Mouse (Mus musculus) bone marrow macrophage, adult 2 months (primary cell): ENCODE data around the gene Mxra7. TPM values are rescaled to one million over a fixed set of nuclear protein-coding genes. Genes with fewer than 3 reads are reported as not detected.
"Not testable (repeated sequence)": the region's sequence is repeated elsewhere in the genome, so short reads cannot be mapped to it uniquely, and the experiment has no call there.

Experiments used
- H3K27ac ChIP-seq: 2 replicates; pipeline ENCODE4 v1.5.1; 2012; ENCODE audit warnings: low read depth, low read length; ENCODE audit not compliant: insufficient read depth
- H3K4me1 ChIP-seq: 2 replicates; pipeline ENCODE4 v1.6.1; 2012; ENCODE audit warnings: low read length; ENCODE audit not compliant: control insufficient read depth, insufficient read depth
- H3K4me3 ChIP-seq: 2 replicates; pipeline ENCODE4 v1.5.1; 2012; ENCODE audit warnings: mild to moderate bottlenecking, low read length, moderate library complexity; ENCODE audit not compliant: insufficient read depth
- CTCF ChIP-seq: IDR thresholded peaks from 2 replicates; pipeline ENCODE4 v1.5.1; 2012; ENCODE audit warnings: low read depth, mild to moderate bottlenecking, low read length, moderate library complexity
- POLR2A ChIP-seq: IDR thresholded peaks from 2 replicates; pipeline ENCODE4 v1.6.1; 2012; ENCODE audit warnings: mild to moderate bottlenecking, low read depth, low read length, borderline replicate concordance
- polyA plus RNA-seq: library from polyadenylated mRNA; stranded (reverse); fragments of >200 nt; gene quantifications from 2 replicates; pipeline ENCODE4 v1.2.4, GENCODE M21; 2012; ENCODE audit not compliant: missing spikeins, insufficient read depth, insufficient read length

Gene Mxra7
- polyA plus RNA-seq, 1 experiment, result 0.72 TPM

DNA sequence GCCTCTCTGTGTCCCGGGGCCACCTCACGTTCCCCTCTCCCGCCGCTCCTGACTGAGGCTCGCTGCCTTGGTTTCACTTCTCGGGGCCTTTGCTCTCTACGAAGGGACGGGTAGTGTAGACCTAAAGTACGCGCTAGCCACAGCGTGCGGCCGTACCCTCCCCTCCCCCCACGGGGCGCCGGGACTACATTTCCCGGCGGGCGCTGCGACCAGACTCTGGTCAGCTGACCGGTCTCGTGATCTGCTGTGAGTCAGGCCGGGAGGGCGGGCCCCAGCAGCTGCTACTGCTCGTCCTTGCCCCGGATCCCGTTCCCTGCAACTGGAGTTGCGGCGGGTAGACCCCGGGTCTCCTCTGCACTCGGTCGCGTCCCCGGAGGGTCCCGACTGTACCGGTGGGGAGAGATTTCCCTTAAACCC lies 25.7 kb upstream of the Mxra7 start:
- Histone ChIP-seq H3K4me1 (peaks cover 12% of the 10 kb centered on the region), H3K27ac (peak overlapping the region; percentile 97), H3K4me3 (peak overlapping the region; percentile 92)
- TF ChIP-seq CTCF, result no peak
- peak; percentile 47; the same call in 1 of the 2 replicates for TF ChIP-seq POLR2A

DNA sequence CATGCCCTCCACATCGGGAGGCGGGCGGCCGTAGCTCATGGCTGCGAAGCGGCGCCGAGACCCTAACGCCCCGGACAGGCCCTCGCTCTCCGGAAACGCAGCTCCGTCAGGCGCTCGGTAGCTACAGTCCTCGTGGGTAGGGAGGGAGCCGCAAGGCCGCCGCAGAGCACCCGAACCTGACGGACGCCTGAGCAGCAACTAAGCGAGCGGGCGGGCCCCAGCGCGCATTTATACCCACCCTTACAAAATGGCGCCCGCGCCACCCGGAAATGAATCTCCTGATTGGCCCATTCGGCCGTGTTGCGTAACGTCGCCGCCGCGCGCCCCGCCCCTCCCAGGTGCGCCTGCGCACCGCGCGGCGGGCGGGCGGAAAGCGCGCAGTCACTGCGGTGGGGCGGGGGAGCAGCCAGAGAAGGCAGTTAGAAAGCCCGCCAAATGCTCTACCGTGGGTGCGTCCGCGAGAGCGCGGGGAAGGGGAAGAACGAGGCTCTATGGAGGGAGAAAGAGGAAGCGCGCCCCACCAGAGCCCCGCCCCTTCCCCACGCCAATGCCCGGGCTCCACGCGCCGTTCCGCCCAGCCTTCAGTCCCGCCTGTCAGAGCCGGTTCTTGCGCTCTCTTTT lies 25.2 kb upstream of the Mxra7 start, which contains the start of gene Srsf2:
Srsf2 (minus strand) TSS at position 204 of the 621 bp plus-strand sequence.
- peaks cover 12% of the 10 kb centered on the region for H3K4me1 ChIP-seq
- no peak for TF ChIP-seq CTCF
- peak; percentile 96 for TF ChIP-seq POLR2A
- H3K4me3 ChIP-seq, result peak within 1 kb of the TSS; percentile 97
- H3K27ac ChIP-seq, result peak within 1 kb of the TSS; percentile 97

DNA sequence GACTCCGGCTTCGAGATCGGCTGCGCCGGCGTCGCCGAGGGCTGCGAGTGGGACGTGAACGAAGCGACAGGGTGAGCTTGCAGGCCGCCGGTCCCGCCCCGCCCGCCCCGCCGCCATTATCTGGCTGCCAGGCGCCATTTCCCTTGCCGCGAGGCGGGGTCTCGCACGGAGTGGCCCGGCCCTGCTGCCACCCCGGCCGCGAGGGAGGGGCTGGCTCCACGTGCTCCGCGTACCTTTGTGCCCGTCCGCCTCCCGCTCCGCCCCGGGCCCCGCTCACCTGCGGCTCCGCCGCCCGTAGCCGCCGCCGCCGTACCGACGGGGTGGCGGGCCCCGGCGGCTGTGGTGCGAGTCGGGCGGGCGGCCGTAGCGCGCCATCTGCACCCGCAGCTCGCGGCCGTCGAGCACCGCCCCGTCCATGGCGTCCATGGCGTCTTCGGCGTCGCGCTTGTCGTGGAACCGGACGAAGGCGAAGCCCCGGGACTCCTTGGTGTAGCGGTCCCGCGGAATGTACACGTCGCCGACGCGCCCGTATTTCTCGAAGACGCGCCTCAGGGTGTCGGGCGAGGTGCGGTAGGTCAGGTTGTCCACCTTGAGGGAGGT lies 24.5 kb upstream of the Mxra7 start, which contains the start of gene Mfsd11:
Mfsd11 (plus strand) TSS at position 150 of the 600 bp plus-strand sequence.
- TF ChIP-seq CTCF, result no peak
- no peak for TF ChIP-seq POLR2A
- H3K4me3 ChIP-seq, result peak within 1 kb of the TSS; percentile 97
- peak within 1 kb of the TSS; percentile 97 for H3K27ac ChIP-seq
- H3K4me1 ChIP-seq, result peaks cover 10% of the 10 kb centered on the region

DNA sequence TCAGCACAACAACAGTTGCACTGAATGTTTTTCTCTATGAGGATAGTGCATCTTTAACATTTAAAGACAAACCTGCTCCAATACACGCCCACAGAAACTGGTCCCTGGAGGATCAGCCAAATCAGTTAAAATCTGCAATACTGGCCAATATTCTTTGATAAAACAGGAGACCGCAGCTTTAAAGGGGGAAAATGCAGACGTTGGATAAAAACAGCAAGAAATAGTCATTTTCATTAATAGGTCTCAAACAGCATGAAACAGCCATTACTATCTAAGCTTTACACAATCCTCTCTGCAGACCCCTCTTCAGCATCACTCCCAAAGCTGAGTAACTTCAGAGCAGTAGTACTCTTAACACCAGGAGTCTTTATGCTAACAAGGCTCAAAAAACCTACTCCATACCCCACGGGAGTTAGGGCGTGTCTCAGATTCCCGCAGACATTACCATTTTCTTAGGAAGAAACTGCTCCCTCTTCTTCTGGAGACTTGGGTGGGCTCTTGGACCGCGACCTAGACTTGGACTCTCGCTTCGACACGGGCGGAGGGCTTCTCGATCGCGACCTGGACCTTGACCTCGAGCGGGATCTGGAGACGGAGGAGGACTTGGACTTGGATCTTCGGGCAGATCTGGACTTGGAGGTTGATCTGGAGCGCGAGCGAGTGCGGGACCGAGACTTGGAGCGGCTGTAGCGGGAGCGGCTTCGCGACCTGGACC lies 23.9 kb upstream of the Mxra7 start:
- Histone ChIP-seq H3K4me3 (peak overlapping the region; percentile 97), H3K27ac (peak overlapping the region; percentile 95), H3K4me1 (peaks cover 6% of the 10 kb centered on the region)
- no peak for TF ChIP-seq POLR2A
- no peak for TF ChIP-seq CTCF

DNA sequence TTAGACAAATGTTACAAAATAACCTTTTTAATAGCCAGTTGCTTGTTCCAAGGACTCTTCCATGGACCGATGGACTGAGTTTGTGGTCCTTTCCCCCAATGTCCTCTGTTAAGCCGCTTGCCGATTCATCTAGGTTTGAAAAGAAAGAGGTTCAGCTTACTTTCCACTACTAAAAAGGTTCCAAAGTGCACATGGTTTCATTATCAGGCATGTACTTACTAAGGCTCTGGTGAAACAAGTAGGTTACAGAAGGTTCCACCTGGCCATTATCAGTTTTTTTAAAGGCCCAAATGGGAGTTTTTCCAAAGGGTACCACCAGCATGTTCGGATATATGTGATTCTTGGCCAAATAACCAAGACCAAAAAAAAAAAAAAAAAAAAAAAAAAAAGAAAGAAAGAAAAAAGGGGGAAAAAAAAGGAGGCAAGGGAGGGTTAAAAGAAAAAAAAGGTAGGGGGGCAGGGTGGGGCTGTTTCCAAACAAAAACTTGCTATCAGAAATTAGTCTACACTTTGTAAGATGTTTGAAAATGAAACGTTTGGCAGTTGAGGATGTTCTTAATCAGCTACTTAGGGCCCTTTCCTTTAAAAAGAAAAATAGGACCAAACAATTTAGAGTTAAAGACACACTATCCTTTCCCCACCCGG lies 23.1 kb upstream of the Mxra7 start:
- peak overlapping the region; percentile 95 for H3K27ac ChIP-seq
- peak overlapping the region; percentile 97 for H3K4me3 ChIP-seq
- TF ChIP-seq POLR2A (no peak), CTCF (no peak)
- peaks cover 8% of the 10 kb centered on the region for H3K4me1 ChIP-seq

DNA sequence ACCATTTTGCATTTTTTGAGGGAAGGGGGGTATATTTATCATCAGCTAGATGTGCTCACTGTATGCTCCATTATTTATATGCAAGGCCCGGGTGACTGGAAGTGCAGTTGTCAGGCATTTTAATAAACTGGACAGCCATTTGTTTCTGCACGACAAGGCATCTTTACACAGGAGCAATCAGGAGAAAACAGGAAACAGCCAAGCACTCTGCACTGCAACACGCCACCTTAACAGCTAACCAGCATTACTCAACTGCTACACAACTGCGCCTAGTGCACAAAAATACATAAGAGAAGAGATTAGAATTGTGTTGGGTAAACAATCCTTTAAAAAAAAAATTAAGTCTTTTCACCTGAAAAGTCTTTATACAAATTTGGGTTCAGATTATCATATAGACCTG lies 22.2 kb upstream of the Mxra7 start:
- Histone ChIP-seq H3K27ac (peak overlapping the region; percentile 33), H3K4me3 (peak overlapping the region; percentile 60)

DNA sequence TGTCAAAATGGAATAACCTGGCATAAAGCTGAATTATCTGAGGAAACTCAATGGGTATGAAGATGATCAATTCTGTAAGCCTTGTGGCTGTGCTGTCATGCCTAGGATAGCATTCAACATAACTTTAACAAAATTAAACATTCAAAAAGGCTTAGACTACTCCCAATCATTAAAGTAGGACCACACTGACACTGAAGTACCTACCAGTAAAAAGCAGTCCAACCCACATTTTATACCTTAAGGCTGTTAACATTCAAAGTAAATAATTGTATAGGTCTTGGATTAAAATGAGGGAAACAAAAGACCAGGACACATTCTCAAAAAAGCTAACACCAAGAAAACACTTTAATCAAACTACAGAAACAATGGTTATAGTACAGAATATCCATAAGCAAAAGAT lies 21.7 kb upstream of the Mxra7 start:
- TF ChIP-seq POLR2A (no peak), CTCF (no peak)
- Histone ChIP-seq H3K4me1 (peaks cover 10% of the 10 kb centered on the region; the same call in 1 of the 2 replicates), H3K27ac (no peak overlapping the region), H3K4me3 (no peak overlapping the region)

More for the DNA sequence above, 22.2 kb upstream of the Mxra7 start:
- H3K4me1 ChIP-seq, result peaks cover 10% of the 10 kb centered on the region; the same call in 1 of the 2 replicates
- TF ChIP-seq CTCF (no peak), POLR2A (no peak)

DNA sequence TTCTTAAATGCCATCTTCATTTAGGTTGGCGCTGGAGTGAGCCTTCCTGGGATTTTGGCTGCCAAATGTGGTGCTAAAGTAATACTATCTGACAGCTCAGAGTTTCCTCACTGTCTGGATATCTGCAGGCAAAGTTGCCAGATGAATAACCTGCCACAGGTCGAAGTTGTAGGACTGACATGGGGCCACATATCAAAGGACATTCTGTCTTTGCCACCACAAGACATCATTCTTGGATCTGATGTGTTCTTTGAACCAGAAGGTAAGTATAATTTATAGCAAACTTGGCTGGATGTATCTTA lies 21.0 kb upstream of the Mxra7 start:
- not testable (repeated sequence) for H3K4me3 ChIP-seq, H3K4me1 ChIP-seq, H3K27ac ChIP-seq

DNA sequence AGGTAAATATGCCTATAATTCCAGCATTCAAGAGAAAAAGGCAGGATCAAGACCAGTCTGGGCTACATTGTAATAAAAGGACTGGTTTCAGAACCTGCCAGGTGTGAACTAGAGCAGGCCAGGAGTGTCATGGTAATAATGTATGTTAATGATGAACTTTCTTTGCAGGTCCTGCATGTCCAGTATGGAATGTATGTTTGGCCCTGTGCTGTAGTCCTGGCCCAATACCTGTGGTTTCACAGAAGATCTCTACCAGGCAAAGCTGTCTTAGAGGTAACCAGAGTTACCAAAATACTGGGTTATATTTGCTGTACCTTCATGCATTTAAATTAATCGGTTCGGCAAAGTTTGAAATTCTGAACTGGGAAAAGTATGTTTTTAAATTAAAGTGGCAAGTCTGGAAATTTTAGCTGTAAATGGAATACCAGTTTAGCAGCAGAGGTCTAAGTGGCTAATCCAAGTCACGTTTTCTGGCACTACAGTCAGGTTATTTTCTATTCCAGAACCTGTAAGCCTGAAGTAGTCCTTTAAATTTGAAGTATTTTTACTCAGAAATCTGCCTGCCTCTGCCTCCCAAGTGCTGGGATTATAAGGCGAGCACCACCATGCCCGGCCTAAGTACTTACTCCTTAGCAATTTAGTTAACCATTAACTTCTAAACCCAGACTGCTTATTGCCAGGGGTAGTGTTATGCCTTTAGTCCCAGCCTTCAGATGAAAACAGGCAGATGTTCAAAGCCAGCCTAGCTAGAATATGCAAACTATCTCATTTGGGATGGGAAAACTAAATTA lies 20.4 kb upstream of the Mxra7 start:
- TF ChIP-seq CTCF, result no peak
- TF ChIP-seq POLR2A, result no peak
- peaks cover 10% of the 10 kb centered on the region; the same call in 1 of the 2 replicates for H3K4me1 ChIP-seq
- H3K27ac ChIP-seq, result no peak overlapping the region
- H3K4me3 ChIP-seq, result no peak overlapping the region
